Mouse (Mus musculus) fat pad, adult 2 months (tissue): Measurements from ENCODE around the gene B230307C23Rik.
A peak's percentile ranks its signal among the peaks of the same experiment; 100 is the strongest.
"Not testable (repeated sequence)": the region's sequence is repeated elsewhere in the genome, so short reads cannot be mapped to it uniquely, and the experiment has no call there.

Experiments
- DNase-seq: peaks from one replicate; pipeline ENCODE4 v3.0.0-alpha.2; 2011; ENCODE audit warnings: low read depth, low spot score; ENCODE audit errors: extremely low read depth

The B230307C23Rik gene

GRCm38 (mm10) chr16:97996616-97997382 is at the start of gene B230307C23Rik:
B230307C23Rik (plus strand) TSS chr16:97997315.
- DNase-seq: peak; percentile 54

GRCm38 (mm10) chr16:97948836-97949235 is 48.3 kb upstream of the B230307C23Rik start:
- no peak for DNase-seq

GRCm38 (mm10) chr16:97950061-97950460 is 47.1 kb upstream of the B230307C23Rik start:
- DNase-seq: no peak

GRCm38 (mm10) chr16:97952371-97952770 is 44.7 kb upstream of the B230307C23Rik start:
- DNase-seq: no peak

GRCm38 (mm10) chr16:97952801-97953200 is 44.3 kb upstream of the B230307C23Rik start:
- no peak for DNase-seq

GRCm38 (mm10) chr16:97953300-97953699 is 43.8 kb upstream of the B230307C23Rik start:
- no peak for DNase-seq

GRCm38 (mm10) chr16:97956011-97956410 is 41.1 kb upstream of the B230307C23Rik start:
- DNase-seq: no peak

- DNase-seq: no peak
These were observed 39.5 kb upstream of the B230307C23Rik start for GRCm38 (mm10) chr16:97957626-97958025.

GRCm38 (mm10) chr16:97958401-97958973 is 38.6 kb upstream of the B230307C23Rik start:
- DNase-seq: no peak

- DNase-seq: no peak
These were observed 36.8 kb upstream of the B230307C23Rik start for GRCm38 (mm10) chr16:97960348-97960747.

GRCm38 (mm10) chr16:97961381-97962150 is 35.5 kb upstream of the B230307C23Rik start:
- DNase-seq: no peak

- no peak for DNase-seq
These were observed 34.8 kb upstream of the B230307C23Rik start, which contains the start of the genes C2cd2 and Zbtb21 for GRCm38 (mm10) chr16:97962151-97962948. C2cd2 (minus strand) TSS chr16:97962598. Zbtb21 (minus strand) TSS chr16:97962622.

- no peak for DNase-seq
These were observed 33.1 kb upstream of the B230307C23Rik start for GRCm38 (mm10) chr16:97963956-97964540.

GRCm38 (mm10) chr16:97977277-97977676 is 19.8 kb upstream of the B230307C23Rik start:
- DNase-seq: no peak

- DNase-seq: no peak
These were observed 19.4 kb upstream of the B230307C23Rik start for GRCm38 (mm10) chr16:97977722-97978121.

- DNase-seq: no peak
These were observed 15.8 kb upstream of the B230307C23Rik start for GRCm38 (mm10) chr16:97981362-97981761.

- no peak for DNase-seq
These were observed 12.5 kb upstream of the B230307C23Rik start for GRCm38 (mm10) chr16:97984589-97984988.

GRCm38 (mm10) chr16:97991517-97991916 is 5.6 kb upstream of the B230307C23Rik start:
- DNase-seq: no peak

GRCm38 (mm10) chr16:97992477-97992876 is 4.6 kb upstream of the B230307C23Rik start:
- DNase-seq: not testable (repeated sequence)

GRCm38 (mm10) chr16:97995849-97996615 is 1.1 kb upstream of the B230307C23Rik start:
- no peak for DNase-seq
